Mouse (Mus musculus) bone marrow, adult 2 months (tissue): ENCODE data around the gene Ogdh.

ENCODE experiments used
- CTCF ChIP-seq: fragments of 200-500 bp; IDR thresholded peaks from 2 replicates; pipeline ENCODE4 v1.5.1; 2011; ENCODE audit warnings: low read length, control low read depth; ENCODE audit not compliant: control insufficient read depth, insufficient read depth
- POLR2A ChIP-seq: fragments of 200-500 bp; IDR thresholded peaks from 2 replicates; pipeline ENCODE4 v1.6.1; 2011; ENCODE audit warnings: low read depth, mild to moderate bottlenecking, control low read depth, low read length, borderline replicate concordance; ENCODE audit not compliant: control insufficient read depth

GRCm38 (mm10) chr11:6316821-6317220 is 25.4 kb downstream of the Ogdh start:
- no peak for TF ChIP-seq CTCF
- no peak for TF ChIP-seq POLR2A
